ENCODE assay signal across 8 mouse cellular contexts in the genomic region with DNA sequence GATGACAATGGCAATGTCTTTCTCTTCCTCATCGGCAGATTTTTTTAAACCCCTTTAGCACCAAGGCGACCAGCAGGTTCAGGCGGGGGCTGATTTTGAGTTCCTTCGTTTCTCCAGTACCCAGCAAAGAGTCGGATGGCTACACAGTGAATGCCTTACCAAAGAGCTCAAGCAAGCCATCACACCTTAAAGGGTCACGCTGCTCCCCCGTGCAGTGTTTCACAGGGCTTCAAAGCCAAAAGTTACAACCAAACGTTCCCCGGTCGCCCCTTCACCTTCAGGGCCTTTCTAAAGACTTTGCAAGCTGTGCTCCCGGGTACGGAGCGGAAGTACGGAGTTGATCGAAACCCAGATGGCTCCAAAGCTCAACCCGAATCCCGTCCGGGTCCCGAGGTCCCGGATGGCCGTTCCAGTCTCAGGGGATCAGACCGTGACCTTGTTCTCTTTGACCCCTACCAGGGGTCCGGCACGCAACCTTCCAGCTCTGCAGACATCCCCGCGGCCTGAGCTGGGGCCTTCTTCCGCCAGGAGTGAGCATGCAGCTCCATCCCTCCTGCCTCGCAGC. TPM values are rescaled to one million over a fixed set of nuclear protein-coding genes. Genes with fewer than 3 reads are reported as not detected.
DNase-seq lines count a peak whose midpoint lies in the region; ATAC-seq lines count a peak whose summit lies in the region.

No protein-coding gene starts in this region.

- peak overlapping the region; percentile 97 for H3K9ac ChIP-seq in limb, embryonic 12.5 days (replicated peaks)

- peak; percentile 38 for ATAC-seq in frontal cortex, adult (ENCODE audit: low TSS enrichment)
- peak; percentile 22 for ATAC-seq in erythroblast, adult 5-6 weeks (replicated peaks; ENCODE audit: low FRiP score, poor library complexity, severe bottlenecking)
- ATAC-seq in limb, embryonic 12.5 days (ENCODE audit: insufficient number of reproducible peaks, insufficient read depth, low FRiP score, low TSS enrichment, low read depth) = no peak; the same call in 1 of the 2 replicates
- ATAC-seq in neutrophil, adult 5-6 weeks (ENCODE audit: extremely low read depth, insufficient number of reproducible peaks, low FRiP score, poor library complexity, severe bottlenecking) = peak; percentile 6; the same call in 1 of the 2 replicates

- H3K27ac ChIP-seq in limb, embryonic 12.5 days = peak overlapping the region; percentile 92

- under 1% methylated on average over 28 of the region's 28 CpGs for WGBS in limb, embryonic 12.5 days

- no peaks in the 10 kb centered on the region for H3K27me3 ChIP-seq in limb, embryonic 12.5 days

- H3K4me1 ChIP-seq in limb, embryonic 12.5 days (replicated peaks) = peaks cover 30% of the 10 kb centered on the region

- H3K4me3 ChIP-seq in limb, embryonic 12.5 days (replicated peaks) = peak overlapping the region; percentile 88

- peaks cover 26% of the 10 kb centered on the region for H3K36me3 ChIP-seq in limb, embryonic 12.5 days

- H3K4me2 ChIP-seq in limb, embryonic 12.5 days = peak overlapping the region; percentile 76

- no peaks in the 10 kb centered on the region for H3K9me3 ChIP-seq in limb, embryonic 12.5 days

- no peak for DNase-seq in frontal cortex, postnatal 25 days (ENCODE audit: low spot score in 2 of 2)
- peak; percentile 17 for DNase-seq in 3T3-L1 (ENCODE audit: low read depth, low spot score)
- DNase-seq in adrenal gland, adult 2 months = no peak
- DNase-seq in natural killer cell, adult 2 months (ENCODE audit: low spot score in 2 of 2) = no peak

RNA-seq across cellular contexts. Expression of a gene that starts 0.5 kb away (rescaled TPM):
- total RNA-seq in erythroblast, adult 5-6 weeks (2015; ENCODE audit: low replicate concordance) = 157 and 158 TPM in 2 replicates
- total RNA-seq in erythroblast, adult 5-6 weeks (2017; ENCODE audit: low replicate concordance) = 107 and 112 TPM in 2 replicates
- polyA plus RNA-seq in limb, embryonic 12.5 days (2016; fragmentation: Nextera tagmentation; extraction: Ambion mirVana) = 507 and 512 TPM in 2 replicates
- 196 and 203 TPM in 2 replicates for total RNA-seq in neutrophil, adult 5-6 weeks (2017)
- 100 to 1,000 TPM; 362 to 427 TPM for total RNA-seq in adrenal gland, adult 2 months (2021)
- polyA plus RNA-seq in adrenal gland, adult 2 months (2012; rRNA removed) = 152 and 176 TPM in 2 replicates

RNA-seq across cellular contexts. Expression of a gene that starts 0.6 kb away (rescaled TPM):
- 75.3 and 77.3 TPM in 2 replicates for total RNA-seq in erythroblast, adult 5-6 weeks (2015; ENCODE audit: low replicate concordance)
- 149 and 186 TPM in 2 replicates for total RNA-seq in erythroblast, adult 5-6 weeks (2017; ENCODE audit: low replicate concordance)
- polyA plus RNA-seq in limb, embryonic 12.5 days (2016; fragmentation: Nextera tagmentation; extraction: Ambion mirVana) = 31.5 and 32.9 TPM in 2 replicates
- total RNA-seq in neutrophil, adult 5-6 weeks (2017) = 53.8 and 66.2 TPM in 2 replicates
- total RNA-seq in adrenal gland, adult 2 months (2021) = 10 to 100 TPM; 13.3 to 18.0 TPM
- 0.83 and 0.88 TPM in 2 replicates for polyA plus RNA-seq in adrenal gland, adult 2 months (2012; rRNA removed)

RNA-seq across cellular contexts. Expression of a gene that starts 31.4 kb away (rescaled TPM):
- total RNA-seq in erythroblast, adult 5-6 weeks (2015; ENCODE audit: low replicate concordance) = 5.9 and 9.6 TPM in 2 replicates
- total RNA-seq in erythroblast, adult 5-6 weeks (2017; ENCODE audit: low replicate concordance) = 3.5 and 3.8 TPM in 2 replicates
- polyA plus RNA-seq in limb, embryonic 12.5 days (2016; fragmentation: Nextera tagmentation; extraction: Ambion mirVana) = 15.3 and 15.9 TPM in 2 replicates
- total RNA-seq in neutrophil, adult 5-6 weeks (2017) = 9.9 and 10.2 TPM in 2 replicates
- 10 to 100 TPM; 10.6 to 13.3 TPM for total RNA-seq in adrenal gland, adult 2 months (2021)
- 6.8 and 7.1 TPM in 2 replicates for polyA plus RNA-seq in adrenal gland, adult 2 months (2012; rRNA removed)

RNA-seq across cellular contexts. Expression of a gene that starts 51.4 kb away (rescaled TPM):
- total RNA-seq in erythroblast, adult 5-6 weeks (2015; ENCODE audit: low replicate concordance) = not detected in 2 replicates
- total RNA-seq in erythroblast, adult 5-6 weeks (2017; ENCODE audit: low replicate concordance) = not detected in 2 replicates
- 0.16 and 0.35 TPM in 2 replicates for polyA plus RNA-seq in limb, embryonic 12.5 days (2016; fragmentation: Nextera tagmentation; extraction: Ambion mirVana)
- not detected in 2 replicates for total RNA-seq in neutrophil, adult 5-6 weeks (2017)
- total RNA-seq in adrenal gland, adult 2 months (2021) = 10 to 100 TPM in 1 of 2 experiments, 1 to 10 TPM in 1; 7.7 to 10.0 TPM
- polyA plus RNA-seq in adrenal gland, adult 2 months (2012; rRNA removed) = 3.2 and 3.9 TPM in 2 replicates
